Mouse (Mus musculus): ENCODE data around the gene Sh3d19. TPM values are rescaled to one million over a fixed set of nuclear protein-coding genes. Genes with fewer than 3 reads are reported as not detected.

Sh3d19 gene
- total and polyA plus RNA-seq, 3 experiments, result 0.16 to 0.76 (median 0.33) TPM

DNA sequence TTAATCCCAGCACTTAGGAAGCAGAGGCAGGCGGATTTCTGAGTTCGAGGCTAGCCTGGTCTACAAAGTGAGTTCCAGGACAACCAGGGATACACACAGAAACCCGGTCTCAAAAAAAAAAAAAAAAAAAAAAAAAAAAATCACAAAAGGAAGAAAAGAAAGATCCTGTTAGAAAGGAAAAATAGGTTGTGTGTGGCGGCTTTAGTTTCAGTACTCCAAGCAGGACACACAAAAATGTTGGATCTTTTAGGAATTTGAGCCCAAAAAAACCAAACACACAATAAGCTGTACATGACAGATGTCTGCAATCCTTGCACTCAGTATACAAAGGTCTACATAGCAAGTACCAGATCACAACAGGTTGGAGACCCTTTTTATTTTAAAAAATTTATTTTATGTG, 168.8 kb downstream of the Sh3d19 start:
- Histone ChIP-seq H3K36me3 (replicated peaks in 1 of 2; ENCODE audit: control insufficient read depth in 1 of 2, insufficient read depth in 1 of 2, low read length in 1 of 2) (peaks cover 46 to 67% of the 10 kb centered on the region in 2 experiments), H3K27me3 (replicated peaks) (no peaks in the 10 kb centered on the region), H3K4me2 (ENCODE audit: insufficient read depth, low read depth, poor library complexity, severe bottlenecking) (peak overlapping the region; percentile 84), H3K79me2 (replicated peaks; ENCODE audit: control insufficient read depth, extremely low read depth, insufficient read depth, poor library complexity, severe bottlenecking) (peaks cover 40% of the 10 kb centered on the region), H3K4me1 (ENCODE audit: control insufficient read depth in 1 of 2, insufficient read depth in 2 of 2) (peaks cover 2 to 39% of the 10 kb centered on the region in 2 experiments; a peak in 3 of 4 replicates), H3K4me3 (replicated peaks in 1 of 3; ENCODE audit: low read depth in 2 of 3, low read length in 2 of 3, poor library complexity in 1 of 3) (peak overlapping the region in 1 of 3 experiments; percentile 98), H3K9me3 (replicated peaks; ENCODE audit: low read length) (no peaks in the 10 kb centered on the region), H3K9ac (ENCODE audit: insufficient read depth, low read depth) (peak overlapping the region; percentile 98), H3K27ac (ENCODE audit: insufficient read depth, low read depth) (no peak overlapping the region)
- dilution Hi-C loops (cut with MboI; ENCODE audit: extremely low pct_ligation_motif_present, extremely low pct_unique_long_range_greater_than_20kb, low sequenced_read_pairs), result no loop called here
- in situ Hi-C loops (cut with MboI; ENCODE audit: low pct_ligation_motif_present, low pct_unique_long_range_greater_than_20kb, low sequenced_read_pairs), result no loop called here
- TF ChIP-seq CHD1 (IDR thresholded peaks at IDR 0.05; ENCODE audit: low read depth, low read length) (peak; percentile 68; the same call in 1 of the 2 replicates), ZC3H11A (IDR thresholded peaks at IDR 0.05; ENCODE audit: low read depth, low read length) (no peak), NRF1 (IDR thresholded peaks at IDR 0.05; ENCODE audit: low read depth, low read length) (no peak), SIN3A (IDR thresholded peaks at IDR 0.05; ENCODE audit: low read length) (peak; percentile 46; the same call in 1 of the 2 replicates), ZNF384 (IDR thresholded peaks at IDR 0.05; ENCODE audit: low read depth, low read length) (peak; percentile 57; the same call in 1 of the 2 replicates), HCFC1 (IDR thresholded peaks at IDR 0.05; ENCODE audit: low read depth, low read length) (no peak), MYC (IDR thresholded peaks at IDR 0.05; ENCODE audit: low read depth, low read length) (0 out of 2 replicates have a peak, but pooled peaks have one; percentile 6)
- DNase-seq (ENCODE audit: extremely low read depth), result no peak

DNA sequence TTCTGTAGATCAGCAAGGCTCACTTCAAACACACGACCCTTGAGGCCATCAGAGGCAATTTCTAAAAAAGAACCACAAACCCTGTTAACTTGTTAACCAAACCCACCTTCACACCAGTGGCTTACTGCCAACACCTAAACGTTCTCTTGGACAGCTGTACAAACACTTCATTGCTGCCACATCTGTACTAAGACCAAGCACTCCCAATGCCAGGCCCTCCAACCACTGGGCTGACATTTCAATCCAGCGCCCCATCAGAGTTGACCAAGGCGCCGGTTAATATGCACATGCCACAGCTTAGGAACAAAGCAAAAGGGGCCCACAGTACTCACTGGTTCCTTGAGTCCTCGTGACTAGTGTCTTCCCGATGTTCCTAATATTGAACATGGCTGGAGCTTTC, 170.5 kb downstream of the Sh3d19 start:
- in situ Hi-C loops (cut with MboI; ENCODE audit: low pct_ligation_motif_present, low pct_unique_long_range_greater_than_20kb, low sequenced_read_pairs), result no loop called here
- H3K4me1 ChIP-seq (ENCODE audit: control insufficient read depth in 1 of 2, insufficient read depth in 2 of 2), result peaks cover 2 to 39% of the 10 kb centered on the region in 2 experiments; a peak in 3 of 4 replicates
- 0 out of 2 replicates have a peak overlapping the region, but pooled peaks have one; percentile 15 for H3K27ac ChIP-seq (ENCODE audit: insufficient read depth, low read depth)
- TF ChIP-seq SIN3A (IDR thresholded peaks at IDR 0.05; ENCODE audit: low read length) (peak; percentile 28; the same call in 1 of the 2 replicates), MYC (IDR thresholded peaks at IDR 0.05; ENCODE audit: low read depth, low read length) (peak; percentile 35; the same call in 1 of the 2 replicates), JUND (conservative IDR thresholded peaks at IDR 0.05; ENCODE audit: low read depth, low read length) (no peak)
- no peaks in the 10 kb centered on the region for H3K27me3 ChIP-seq (replicated peaks)
- peak overlapping the region; percentile 84 for H3K4me2 ChIP-seq (ENCODE audit: insufficient read depth, low read depth, poor library complexity, severe bottlenecking)
- H3K9ac ChIP-seq (ENCODE audit: insufficient read depth, low read depth), result peak overlapping the region; percentile 98
- peaks cover 44 to 62% of the 10 kb centered on the region in 2 experiments for H3K36me3 ChIP-seq (replicated peaks in 1 of 2; ENCODE audit: control insufficient read depth in 1 of 2, insufficient read depth in 1 of 2, low read length in 1 of 2)
- H3K4me3 ChIP-seq (replicated peaks in 1 of 3; ENCODE audit: low read depth in 2 of 3, low read length in 2 of 3, poor library complexity in 1 of 3), result peak overlapping the region; percentile 96 to 98 (median 98)
- H3K9me3 ChIP-seq (replicated peaks; ENCODE audit: low read length), result no peaks in the 10 kb centered on the region
- no peak for DNase-seq (ENCODE audit: extremely low read depth)
- dilution Hi-C loops (cut with MboI; ENCODE audit: extremely low pct_ligation_motif_present, extremely low pct_unique_long_range_greater_than_20kb, low sequenced_read_pairs), result no loop called here
- H3K79me2 ChIP-seq (replicated peaks; ENCODE audit: control insufficient read depth, extremely low read depth, insufficient read depth, poor library complexity, severe bottlenecking), result peaks cover 40% of the 10 kb centered on the region

DNA sequence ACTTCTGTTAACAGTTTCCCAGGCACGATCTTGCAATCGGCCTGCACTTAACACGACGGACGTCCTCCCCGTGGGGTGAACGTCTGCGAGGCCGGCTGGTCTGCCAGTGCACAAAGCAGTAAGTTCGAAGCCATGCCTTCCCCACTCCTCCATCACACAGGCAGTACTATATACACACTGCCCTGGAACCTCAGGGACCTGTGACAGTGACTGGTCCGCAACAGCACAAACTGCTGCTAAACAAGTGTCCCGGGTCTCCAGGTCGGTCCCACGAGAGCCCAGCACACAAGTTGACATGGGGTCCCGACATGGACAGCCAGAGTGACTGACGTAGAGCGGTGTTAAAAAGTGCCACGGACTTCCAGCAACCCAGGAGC, 171.0 kb downstream of the Sh3d19 start:
- H3K9me3 ChIP-seq (replicated peaks; ENCODE audit: low read length), result no peaks in the 10 kb centered on the region
- H3K36me3 ChIP-seq (replicated peaks in 1 of 2; ENCODE audit: control insufficient read depth in 1 of 2, insufficient read depth in 1 of 2, low read length in 1 of 2), result peaks cover 40 to 57% of the 10 kb centered on the region in 2 experiments
- no peaks in the 10 kb centered on the region for H3K27me3 ChIP-seq (replicated peaks)
- H3K4me2 ChIP-seq (ENCODE audit: insufficient read depth, low read depth, poor library complexity, severe bottlenecking), result 0 out of 2 replicates have a peak overlapping the region, but pooled peaks have one; percentile 84
- TF ChIP-seq SMC3 (IDR thresholded peaks at IDR 0.05; ENCODE audit: low read depth, low read length), result no peak
- TF ChIP-seq PAX5 (IDR thresholded peaks at IDR 0.05; ENCODE audit: low read length), result no peak
- peak overlapping the region; percentile 15 for H3K27ac ChIP-seq (ENCODE audit: insufficient read depth, low read depth)
- in situ Hi-C loops (cut with MboI; ENCODE audit: low pct_ligation_motif_present, low pct_unique_long_range_greater_than_20kb, low sequenced_read_pairs) (no loop called here), dilution Hi-C loops (cut with MboI; ENCODE audit: extremely low pct_ligation_motif_present, extremely low pct_unique_long_range_greater_than_20kb, low sequenced_read_pairs) (no loop called here)
- DNase-seq (ENCODE audit: extremely low read depth), result no peak
- peak overlapping the region; percentile 96 to 98 (median 98) for H3K4me3 ChIP-seq (replicated peaks in 1 of 3; ENCODE audit: low read depth in 2 of 3, low read length in 2 of 3, poor library complexity in 1 of 3)
- H3K9ac ChIP-seq (ENCODE audit: insufficient read depth, low read depth), result peak overlapping the region; percentile 98
- H3K4me1 ChIP-seq (ENCODE audit: control insufficient read depth in 1 of 2, insufficient read depth in 2 of 2), result peaks cover 2 to 42% of the 10 kb centered on the region in 2 experiments; a peak in 3 of 4 replicates
- peaks cover 40% of the 10 kb centered on the region for H3K79me2 ChIP-seq (replicated peaks; ENCODE audit: control insufficient read depth, extremely low read depth, insufficient read depth, poor library complexity, severe bottlenecking)
